Mouse (Mus musculus): ENCODE measurements around the gene Anxa9. TPM values are rescaled to one million over a fixed set of nuclear protein-coding genes. Genes with fewer than 3 reads are reported as not detected.

Anxa9 gene
- total RNA-seq, 2 experiments from 2014 or later, result 0.53 to 0.60 TPM

DNA sequence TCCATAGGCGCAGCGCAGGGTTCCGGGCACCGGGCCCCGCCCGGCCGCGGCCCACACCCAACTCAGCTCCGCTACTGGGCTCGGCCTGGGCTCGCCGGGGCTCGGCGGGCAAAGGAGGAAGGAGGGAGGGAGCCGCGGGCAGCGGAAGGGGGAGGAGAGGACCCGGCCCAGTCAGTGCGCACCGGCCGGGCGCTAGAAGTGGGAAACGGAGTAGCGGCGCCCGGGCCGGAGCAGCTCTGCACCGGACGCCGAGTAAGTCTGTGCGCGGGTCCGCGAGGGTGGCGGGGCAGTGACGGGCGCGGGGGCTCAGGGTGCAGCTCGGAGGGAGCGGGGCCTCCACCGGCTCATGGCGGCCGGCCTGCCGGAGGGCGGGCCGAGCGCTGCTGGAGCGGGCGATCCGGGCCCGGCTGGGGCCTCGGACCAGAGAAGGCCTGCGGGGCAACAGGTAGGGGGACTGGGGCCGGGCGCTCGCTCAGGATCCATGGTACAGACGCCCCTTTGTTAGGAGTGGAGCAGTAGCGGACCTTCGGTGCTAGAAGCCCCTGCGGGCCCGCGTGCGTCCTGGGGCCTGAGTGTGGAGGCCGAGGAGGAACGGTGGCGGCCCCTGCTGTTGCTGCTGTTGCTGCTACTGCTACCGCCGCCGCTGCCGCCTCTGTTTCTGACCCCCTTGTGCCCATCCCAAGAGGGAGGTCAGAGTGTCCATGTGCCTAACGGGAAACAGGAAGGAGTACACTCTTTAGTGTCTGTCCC is 8.3 kb upstream of the Anxa9 start:
- DNase-seq, result peak; percentile 91 to 95
- intact Hi-C loops (cut with DNase I), result loop anchor here (2.0 to 5.0 kb wide), 2 partner anchors 30 to 88 kb away; partner anchors contain the start of gene Cdc42se1

DNA sequence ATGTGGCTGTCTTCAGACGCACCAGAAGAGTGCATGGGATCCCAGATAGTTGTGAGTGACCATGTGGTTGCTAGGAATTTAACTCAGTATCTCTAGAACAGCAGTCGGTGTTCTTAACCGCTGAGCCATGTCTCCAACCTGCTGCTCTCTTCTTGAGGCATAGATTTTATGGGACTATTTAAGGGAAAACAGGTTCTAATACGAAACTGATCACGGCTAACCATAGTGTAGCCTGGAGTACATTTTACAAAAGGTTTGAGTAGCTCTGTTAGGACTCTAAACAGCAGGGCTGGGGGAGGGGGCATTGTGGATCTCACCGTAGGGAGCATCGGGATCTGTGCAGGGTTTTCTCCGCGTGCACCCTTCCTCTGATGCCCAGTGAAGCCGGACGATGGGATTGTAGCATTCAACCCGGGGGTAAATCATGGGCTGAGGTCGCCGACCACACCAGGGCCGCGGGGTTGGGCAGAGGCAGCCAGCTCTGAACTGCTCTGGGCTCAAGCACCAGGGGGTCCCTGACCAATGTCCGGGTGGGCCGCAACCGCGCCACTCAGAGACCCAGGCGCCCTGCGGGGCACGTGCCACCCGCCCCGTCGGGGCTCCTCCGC is 7.6 kb upstream of the Anxa9 start, which contains the start of gene Cers2:
Cers2 (plus strand) TSS at position 306 of the 608 bp plus-strand sequence.
- intact Hi-C loops (cut with DNase I), result loop anchor here (2.0 to 5.0 kb wide), 4 partner anchors 30 to 138 kb away; partner anchors contain the start of gene Cdc42se1
- DNase-seq, result no peak

GRCm38 (mm10) chr3:95314075-95314474 is 7.1 kb upstream of the Anxa9 start:
- DNase-seq, result no peak
- intact Hi-C loops (cut with DNase I), result loop anchor here (2.0 to 5.0 kb wide), 3 partner anchors 29 to 138 kb away; no protein-coding TSS in a partner anchor

- intact Hi-C loops (cut with DNase I), result loop anchor here (5.0 kb wide), 2 partner anchors 79 to 139 kb away; no protein-coding TSS in a partner anchor
- no peak for DNase-seq
Observed at GRCm38 (mm10) chr3:95313476-95313875, 6.5 kb upstream of the Anxa9 start.

GRCm38 (mm10) chr3:95312623-95313022 is 5.6 kb upstream of the Anxa9 start:
- intact Hi-C loops (cut with DNase I), result loop anchor here (5.0 kb wide), 2 partner anchors 80 to 140 kb away; no protein-coding TSS in a partner anchor
- no peak for DNase-seq

GRCm38 (mm10) chr3:95310968-95311882 is 4.2 kb upstream of the Anxa9 start:
- intact Hi-C loops (cut with DNase I), result loop anchor here (5.0 kb wide), 2 partner anchors 81 to 141 kb away; no protein-coding TSS in a partner anchor
- DNase-seq, result peak; percentile 72 to 75

- intact Hi-C loops (cut with DNase I), result loop anchor here (5.0 kb wide), 2 partner anchors 82 to 142 kb away; no protein-coding TSS in a partner anchor
Observed at GRCm38 (mm10) chr3:95310496-95310895, 3.5 kb upstream of the Anxa9 start.

DNA sequence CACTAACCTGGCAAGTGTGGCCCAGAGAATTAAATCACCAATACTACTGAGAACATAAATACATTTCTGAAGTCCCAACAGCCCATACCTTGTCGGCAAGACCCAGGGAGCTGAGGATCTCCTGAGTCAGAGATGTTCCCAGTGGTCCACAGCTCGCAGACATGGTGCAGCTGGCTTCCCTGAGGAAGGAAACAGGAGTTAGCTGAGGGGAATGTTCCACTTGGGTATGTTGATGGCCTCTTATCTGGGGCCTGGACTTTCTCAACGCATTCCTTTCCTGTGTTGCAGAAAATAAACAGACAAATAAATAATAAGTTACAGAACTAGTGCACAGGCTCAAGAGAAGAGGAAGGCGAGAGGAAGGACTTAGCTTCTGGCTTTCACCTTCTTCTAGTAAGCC is 732 bp downstream of the Anxa9 start:
- DNase-seq, result no peak
- intact Hi-C loops (cut with DNase I), result no loop called here

More at GRCm38 (mm10) chr3:95310496-95310895, 3.5 kb upstream of the Anxa9 start:
- no peak for DNase-seq

DNA sequence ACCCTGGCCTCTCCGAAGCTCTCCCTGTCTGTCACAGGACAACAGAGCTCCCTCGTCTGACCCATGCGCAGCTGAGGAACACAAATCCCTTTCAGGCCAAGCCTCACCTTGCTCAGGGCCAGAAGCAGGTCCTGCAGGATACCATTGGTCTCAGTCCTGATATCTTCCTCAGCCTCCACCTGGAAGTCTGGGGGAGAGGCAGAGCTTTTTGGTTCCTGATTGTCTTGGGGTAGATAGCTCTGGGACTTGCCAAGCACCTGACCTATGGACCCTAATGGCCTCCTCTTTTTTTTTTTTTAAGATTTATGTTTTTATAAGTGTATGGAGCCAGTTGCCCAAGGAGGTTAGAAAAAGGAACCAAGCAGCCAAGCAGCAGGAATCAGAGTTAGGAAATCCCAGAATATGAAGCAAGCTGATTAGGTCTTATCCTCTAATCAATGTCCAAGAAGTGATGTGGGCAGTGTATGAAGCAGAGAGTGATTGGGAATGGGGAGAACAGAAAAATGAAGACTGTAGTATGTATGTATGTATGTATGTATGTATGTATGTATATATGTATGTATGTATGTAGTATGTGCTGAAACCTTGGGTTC is 5.7 kb downstream of the Anxa9 start:
- intact Hi-C loops (cut with DNase I), result no loop called here

DNA sequence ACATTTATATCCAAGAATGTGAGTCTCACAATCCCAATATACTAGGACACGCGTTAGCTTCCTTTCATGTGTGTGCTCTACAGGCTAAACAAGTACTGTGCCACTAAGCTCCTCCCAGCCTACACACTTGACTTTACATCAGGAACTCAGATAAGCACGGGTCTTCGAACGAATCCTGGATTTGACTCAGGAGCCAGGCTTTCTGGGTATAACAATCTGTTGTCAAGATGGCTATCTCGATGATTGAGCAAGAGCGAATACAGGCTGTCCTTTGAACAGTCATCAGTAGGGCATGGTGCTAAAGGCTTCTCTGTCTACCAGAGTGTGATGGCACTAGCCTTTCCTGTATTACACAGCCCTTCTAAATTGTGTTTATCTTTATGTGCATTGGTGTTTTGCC is 9.0 kb downstream of the Anxa9 start:
- intact Hi-C loops (cut with DNase I), result no loop called here
- DNase-seq, result no peak

More for the DNA sequence above, 5.7 kb downstream of the Anxa9 start:
- no peak for DNase-seq

GRCm38 (mm10) chr3:95296103-95296469 is 10.9 kb downstream of the Anxa9 start:
- DNase-seq, result peak in 1 of 2 experiments; percentile 37
- intact Hi-C loops (cut with DNase I), result no loop called here

GRCm38 (mm10) chr3:95295321-95296102 is 11.5 kb downstream of the Anxa9 start:
- intact Hi-C loops (cut with DNase I), result no loop called here

DNA sequence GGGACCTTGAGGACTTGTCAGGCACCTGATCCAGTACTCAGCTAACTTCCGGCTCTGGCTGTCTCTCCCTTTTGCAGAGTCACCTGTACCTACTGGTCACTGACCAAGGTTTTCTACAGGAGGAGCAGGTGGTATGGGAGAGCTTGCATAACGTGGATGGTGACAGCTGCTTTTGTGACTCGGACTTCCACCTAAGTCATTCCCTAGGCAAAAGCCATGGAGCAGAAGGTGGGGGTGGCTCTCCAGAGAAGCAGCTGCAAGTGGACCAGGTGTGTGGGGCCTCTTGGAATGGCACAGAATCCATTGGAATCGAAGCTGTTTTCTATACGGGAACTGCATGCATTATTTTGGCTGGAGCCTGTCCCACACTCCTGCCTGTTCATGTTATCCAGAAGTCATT is 12.3 kb downstream of the Anxa9 start:
- DNase-seq, result no peak
- intact Hi-C loops (cut with DNase I), result no loop called here

More at GRCm38 (mm10) chr3:95295321-95296102, 11.5 kb downstream of the Anxa9 start:
- no peak for DNase-seq

- intact Hi-C loops (cut with DNase I), result no loop called here
- no peak for DNase-seq
Observed at GRCm38 (mm10) chr3:95294316-95294715, 12.7 kb downstream of the Anxa9 start.

DNA sequence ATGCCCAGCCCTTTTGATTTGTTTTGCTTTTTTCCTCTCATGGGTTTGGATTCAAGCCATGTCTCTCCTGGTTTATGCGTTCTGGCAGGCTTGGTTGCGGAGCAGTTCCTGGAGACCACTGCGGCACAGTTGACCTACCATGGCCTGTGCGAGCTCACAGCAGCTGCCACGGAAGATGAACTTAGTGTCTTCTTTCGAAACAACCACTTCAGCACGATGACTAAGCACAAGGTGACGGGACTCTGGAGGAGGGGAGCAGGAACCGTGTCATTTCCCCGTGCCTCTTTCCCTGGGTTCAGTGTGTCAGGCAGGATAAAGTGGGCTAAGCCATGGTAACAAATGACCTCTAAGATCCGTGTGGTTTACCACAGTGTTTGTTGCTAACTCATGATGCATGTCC is 13.4 kb downstream of the Anxa9 start:
- intact Hi-C loops (cut with DNase I), result no loop called here

GRCm38 (mm10) chr3:95292899-95293298 is 14.1 kb downstream of the Anxa9 start:
- intact Hi-C loops (cut with DNase I), result no loop called here
- DNase-seq, result no peak

More for the DNA sequence above, 13.4 kb downstream of the Anxa9 start:
- no peak for DNase-seq

DNA sequence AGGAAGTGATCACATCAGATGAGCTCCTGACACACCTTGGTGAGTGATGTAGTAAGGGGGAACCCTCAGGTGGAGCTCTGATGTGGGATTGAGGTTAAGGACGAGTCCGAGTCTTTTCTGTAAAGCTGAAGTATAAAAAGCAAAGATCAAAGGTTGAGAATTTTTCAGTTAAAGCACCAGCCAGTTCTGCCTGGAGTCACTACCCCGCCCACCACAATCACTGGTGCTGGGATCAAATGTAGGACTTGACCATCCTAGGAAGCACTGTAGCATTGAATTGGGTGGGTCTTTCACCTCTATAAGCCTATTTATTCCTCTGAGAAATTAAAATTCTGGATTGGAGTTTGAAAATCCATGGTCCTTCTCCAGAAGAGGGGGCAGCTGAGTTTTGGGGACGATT is 15.9 kb downstream of the Anxa9 start:
- intact Hi-C loops (cut with DNase I), result no loop called here

GRCm38 (mm10) chr3:95290156-95290555 is 16.8 kb downstream of the Anxa9 start:
- intact Hi-C loops (cut with DNase I), result no loop called here
- DNase-seq, result no peak

More for the DNA sequence above, 15.9 kb downstream of the Anxa9 start:
- no peak for DNase-seq

GRCm38 (mm10) chr3:95289419-95289818 is 17.6 kb downstream of the Anxa9 start:
- intact Hi-C loops (cut with DNase I), result no loop called here
- DNase-seq, result no peak

Data from heart, postnatal 36 days (tissue).